Mouse (Mus musculus) ES-Bruce4 (cell line): ENCODE results near the gene Rap1gap2. TPM values are rescaled to one million over a fixed set of nuclear protein-coding genes. Genes with fewer than 3 reads are reported as not detected.
A peak's percentile ranks its signal among the peaks of the same experiment; 100 is the strongest.

Source experiments
- H3K27ac ChIP-seq: 2 replicates; pipeline ENCODE4 v1.5.1; 2012; ENCODE audit warnings: low read length, inconsistent platforms; ENCODE audit not compliant: insufficient read depth
- H3K27me3 ChIP-seq: 2 replicates; pipeline ENCODE4 v1.6.1; 2012; ENCODE audit warnings: mild to moderate bottlenecking, low read length, inconsistent platforms; ENCODE audit not compliant: control insufficient read depth, poor library complexity, insufficient read depth, severe bottlenecking
- H3K36me3 ChIP-seq: 2 replicates; pipeline ENCODE4 v1.6.1; 2012; ENCODE audit warnings: inconsistent platforms, mild to moderate bottlenecking, low read length, moderate library complexity; ENCODE audit not compliant: control insufficient read depth, poor library complexity, insufficient read depth, severe bottlenecking
- H3K4me1 ChIP-seq: one replicate; pipeline ENCODE4 v1.8.1; 2011; ENCODE audit warnings: low read length; ENCODE audit not compliant: control insufficient read depth, insufficient read depth
- H3K4me3 ChIP-seq: 2 replicates; pipeline ENCODE4 v1.5.1; 2011; ENCODE audit warnings: low read depth, mild to moderate bottlenecking, low read length
- H3K9ac ChIP-seq: 2 replicates; pipeline ENCODE4 v1.6.1; 2012; ENCODE audit warnings: low read depth, mild to moderate bottlenecking, inconsistent platforms; ENCODE audit not compliant: poor library complexity, severe bottlenecking
- H3K9me3 ChIP-seq: replicated peaks from 2 replicates; pipeline ENCODE4 v1.6.1; 2012; ENCODE audit warnings: mild to moderate bottlenecking, low read length, inconsistent platforms; ENCODE audit not compliant: control insufficient read depth, poor library complexity, insufficient read depth, severe bottlenecking
- CTCF ChIP-seq: IDR thresholded peaks from one replicate; pipeline ENCODE4 v1.8.1; 2011; ENCODE audit warnings: low read depth, low read length
- EP300 ChIP-seq: IDR thresholded peaks from 2 replicates; pipeline ENCODE4 v1.6.1; 2011; ENCODE audit warnings: low read depth, low read length; ENCODE audit not compliant: insufficient read depth
- POLR2A ChIP-seq: IDR thresholded peaks from one replicate; pipeline ENCODE4 v1.8.1; 2011; ENCODE audit warnings: low read length; ENCODE audit not compliant: insufficient read depth
- polyA plus RNA-seq: library from polyadenylated mRNA; stranded (reverse); fragments of >200 nt; gene quantifications from 2 replicates; pipeline ENCODE4 v1.2.4, GENCODE M21; 2011; ENCODE audit warnings: low read depth; ENCODE audit not compliant: missing spikeins, insufficient read depth, insufficient read length

The Rap1gap2 gene
- polyA plus RNA-seq, 1 experiment: 5.7 TPM

DNA sequence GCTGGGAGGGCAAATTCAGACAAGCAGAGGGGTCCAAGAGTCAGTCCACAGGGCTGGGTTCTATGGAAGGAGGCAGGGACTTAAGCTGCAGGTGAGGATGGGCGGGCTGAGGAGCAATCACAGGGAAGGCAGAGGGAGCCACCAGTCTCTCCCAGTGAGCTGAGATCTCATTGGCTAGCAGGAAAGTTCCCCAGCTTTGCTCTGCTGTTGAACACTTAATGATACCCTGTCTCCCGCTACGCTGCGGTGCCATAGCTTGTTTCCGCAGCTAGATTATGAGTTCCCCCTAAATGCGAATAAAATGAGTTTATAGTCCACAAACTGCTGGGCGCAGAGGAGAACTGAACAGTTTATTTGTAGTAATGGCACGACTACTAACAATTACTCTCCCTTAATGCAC, 170.6 kb downstream of the Rap1gap2 start:
- no peak for TF ChIP-seq CTCF
- TF ChIP-seq EP300: no peak
- no peak for TF ChIP-seq POLR2A
- Histone ChIP-seq H3K27me3 (no peaks in the 10 kb centered on the region), H3K36me3 (no peaks in the 10 kb centered on the region), H3K27ac (no peak overlapping the region), H3K4me1 (peaks cover 2% of the 10 kb centered on the region), H3K9ac (no peak overlapping the region), H3K9me3 (no peaks in the 10 kb centered on the region), H3K4me3 (no peak overlapping the region)

- no peaks in the 10 kb centered on the region for H3K36me3 ChIP-seq
- H3K4me1 ChIP-seq: peaks cover 2% of the 10 kb centered on the region
- H3K9me3 ChIP-seq: no peaks in the 10 kb centered on the region
- H3K9ac ChIP-seq: no peak overlapping the region
- H3K27ac ChIP-seq: peak overlapping the region; percentile 24; the same call in 1 of the 2 replicates
- H3K4me3 ChIP-seq: no peak overlapping the region
- H3K27me3 ChIP-seq: no peaks in the 10 kb centered on the region
- no peak for TF ChIP-seq CTCF
- peak; percentile 60; the same call in 1 of the 2 replicates for TF ChIP-seq EP300
- TF ChIP-seq POLR2A: no peak
Observed at GRCm38 (mm10) chr11:74439202-74439601, 171.5 kb downstream of the Rap1gap2 start.

DNA sequence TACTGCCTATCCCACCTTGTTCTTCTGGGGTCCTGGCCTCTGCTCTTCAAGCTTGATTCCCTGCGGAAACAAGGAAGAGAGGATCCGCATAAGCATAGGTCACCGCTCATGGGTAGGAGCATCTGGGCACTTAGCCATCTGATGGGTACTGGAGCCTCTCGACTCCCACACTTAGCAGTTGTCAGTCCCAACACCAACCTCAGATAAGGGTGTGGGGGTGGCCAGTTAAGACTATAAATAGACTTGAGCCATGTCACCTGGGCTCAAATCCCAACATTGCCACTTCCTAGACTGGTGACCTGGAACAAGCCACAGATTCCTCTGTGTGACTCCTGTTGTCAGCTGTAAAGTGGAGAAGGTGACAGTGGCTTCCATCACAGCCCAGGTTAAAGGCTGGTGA, 172.5 kb downstream of the Rap1gap2 start:
- TF ChIP-seq EP300 (no peak), POLR2A (no peak), CTCF (no peak)
- Histone ChIP-seq H3K9ac (no peak overlapping the region), H3K9me3 (no peaks in the 10 kb centered on the region), H3K27ac (no peak overlapping the region), H3K27me3 (no peaks in the 10 kb centered on the region), H3K4me1 (peaks cover 2% of the 10 kb centered on the region), H3K36me3 (no peaks in the 10 kb centered on the region), H3K4me3 (no peak overlapping the region)

- Histone ChIP-seq H3K36me3 (no peaks in the 10 kb centered on the region), H3K4me1 (peaks cover 2% of the 10 kb centered on the region), H3K4me3 (no peak overlapping the region), H3K27me3 (no peaks in the 10 kb centered on the region), H3K9me3 (no peaks in the 10 kb centered on the region), H3K27ac (no peak overlapping the region), H3K9ac (no peak overlapping the region)
- TF ChIP-seq CTCF (no peak), POLR2A (no peak), EP300 (no peak)
Observed at GRCm38 (mm10) chr11:74435366-74435765, 175.3 kb downstream of the Rap1gap2 start.

- H3K4me1 ChIP-seq: no peaks in the 10 kb centered on the region
- no peak overlapping the region for H3K4me3 ChIP-seq
- no peaks in the 10 kb centered on the region for H3K27me3 ChIP-seq
- no peak overlapping the region for H3K9ac ChIP-seq
- no peak overlapping the region for H3K27ac ChIP-seq
- TF ChIP-seq EP300 (no peak), POLR2A (no peak), CTCF (no peak)
- no peaks in the 10 kb centered on the region for H3K9me3 ChIP-seq
- H3K36me3 ChIP-seq: no peaks in the 10 kb centered on the region
Observed at GRCm38 (mm10) chr11:74433000-74433399, 177.7 kb downstream of the Rap1gap2 start.

GRCm38 (mm10) chr11:74429798-74430529, 180.8 kb downstream of the Rap1gap2 start:
- H3K9ac ChIP-seq: no peak overlapping the region
- no peaks in the 10 kb centered on the region for H3K9me3 ChIP-seq
- no peak for TF ChIP-seq POLR2A
- TF ChIP-seq EP300: no peak
- no peak for TF ChIP-seq CTCF
- no peaks in the 10 kb centered on the region for H3K27me3 ChIP-seq
- no peaks in the 10 kb centered on the region for H3K4me1 ChIP-seq
- H3K36me3 ChIP-seq: no peaks in the 10 kb centered on the region
- H3K4me3 ChIP-seq: no peak overlapping the region
- H3K27ac ChIP-seq: no peak overlapping the region
